Mouse (Mus musculus) brain, adult 2 months (tissue): ENCODE data around the gene Metrnl.

Source experiments
- DNase-seq: peaks from one replicate; pipeline ENCODE4 v3.0.0; 2011; ENCODE audit warnings: low read depth, low spot score

Metrnl gene

GRCm38 (mm10) chr11:121685491-121686001 lies 15.8 kb upstream of the Metrnl start:
- DNase-seq, result no peak

DNA sequence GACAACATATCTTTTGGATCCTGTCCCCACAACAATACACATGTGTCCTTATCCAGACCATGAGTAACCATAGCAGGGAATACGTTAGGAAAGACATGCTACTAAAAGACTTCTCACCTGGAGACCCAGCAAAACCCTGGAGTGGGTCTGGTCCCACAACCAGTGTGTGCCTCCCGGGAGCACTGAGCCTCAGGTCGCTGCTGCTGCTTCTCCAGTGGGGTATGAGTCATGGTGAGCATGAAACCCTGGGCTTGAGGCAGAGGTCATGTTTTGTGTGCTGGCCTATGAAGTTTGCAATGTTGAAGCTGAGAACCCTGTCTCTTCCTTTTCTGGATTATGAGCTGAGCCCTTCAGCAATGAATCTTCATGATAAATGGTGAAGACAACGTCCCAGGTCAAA lies 15.3 kb upstream of the Metrnl start:
- no peak for DNase-seq

DNA sequence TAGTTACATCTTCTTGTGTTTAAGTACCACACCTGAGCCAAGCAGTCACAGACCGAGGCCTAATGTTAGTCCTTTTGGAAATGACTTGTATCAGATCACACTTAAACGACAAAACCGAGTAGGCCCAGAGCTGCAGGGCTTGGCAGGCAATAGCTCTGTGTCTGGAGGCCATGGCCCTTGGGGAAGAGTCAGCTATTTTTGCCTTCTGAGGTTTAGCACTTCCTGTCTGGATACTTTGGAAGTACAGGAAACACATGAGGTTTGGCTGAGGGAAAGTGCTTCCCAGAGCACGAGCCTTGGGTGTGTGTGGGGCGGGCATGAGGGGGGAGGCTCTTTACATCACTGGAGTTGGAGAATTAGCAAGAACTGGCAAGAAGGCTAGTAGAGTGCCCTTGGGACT lies 14.7 kb upstream of the Metrnl start:
- DNase-seq, result no peak

DNA sequence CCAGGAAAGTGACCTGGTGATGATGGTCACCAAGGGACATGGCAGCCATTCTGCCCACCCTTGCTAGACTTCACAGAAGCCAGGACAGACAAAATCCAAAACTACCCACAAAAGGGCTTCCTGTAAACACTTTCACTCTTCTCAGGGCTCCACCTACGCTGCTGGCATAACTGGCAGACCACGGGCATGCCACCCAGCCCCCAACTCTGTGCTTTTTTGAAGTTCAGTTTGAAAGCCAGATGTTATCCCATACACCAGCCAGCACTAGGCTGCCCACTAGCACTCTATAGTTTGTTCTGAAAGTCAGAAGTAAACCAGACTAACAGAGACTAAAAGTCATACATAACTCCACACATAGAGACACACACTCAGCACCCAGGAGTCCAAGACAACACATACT lies 13.3 kb upstream of the Metrnl start:
- DNase-seq, result no peak

GRCm38 (mm10) chr11:121695304-121696064 lies 5.9 kb upstream of the Metrnl start:
- no peak for DNase-seq

DNA sequence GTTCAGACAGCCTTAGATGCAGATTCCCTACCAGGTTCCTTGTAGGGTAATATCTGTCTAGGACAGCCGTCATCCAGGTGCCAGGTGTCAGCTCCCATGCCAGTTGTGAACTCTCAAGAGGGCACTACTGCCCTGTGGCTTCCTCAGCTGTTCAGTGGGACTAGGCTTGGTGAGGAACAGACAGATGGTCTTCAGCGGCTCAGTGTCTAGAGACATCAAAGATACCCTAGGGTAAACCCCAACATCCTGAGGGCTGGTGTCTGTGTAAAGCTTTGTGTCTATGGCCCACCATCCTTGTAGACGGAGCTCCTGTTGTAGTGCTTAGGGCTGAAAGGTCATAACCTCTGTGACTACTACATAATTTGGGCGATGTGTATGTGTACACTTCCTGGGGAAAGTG lies 4.1 kb upstream of the Metrnl start:
- no peak for DNase-seq

- no peak for DNase-seq
These were observed 2.9 kb upstream of the Metrnl start for GRCm38 (mm10) chr11:121698381-121698955.

GRCm38 (mm10) chr11:121702111-121702894 lies 959 bp downstream of the Metrnl start:
- DNase-seq, result peak; percentile 86

- DNase-seq, result peak; percentile 64
These were observed 1.7 kb downstream of the Metrnl start for GRCm38 (mm10) chr11:121702895-121703618.

DNA sequence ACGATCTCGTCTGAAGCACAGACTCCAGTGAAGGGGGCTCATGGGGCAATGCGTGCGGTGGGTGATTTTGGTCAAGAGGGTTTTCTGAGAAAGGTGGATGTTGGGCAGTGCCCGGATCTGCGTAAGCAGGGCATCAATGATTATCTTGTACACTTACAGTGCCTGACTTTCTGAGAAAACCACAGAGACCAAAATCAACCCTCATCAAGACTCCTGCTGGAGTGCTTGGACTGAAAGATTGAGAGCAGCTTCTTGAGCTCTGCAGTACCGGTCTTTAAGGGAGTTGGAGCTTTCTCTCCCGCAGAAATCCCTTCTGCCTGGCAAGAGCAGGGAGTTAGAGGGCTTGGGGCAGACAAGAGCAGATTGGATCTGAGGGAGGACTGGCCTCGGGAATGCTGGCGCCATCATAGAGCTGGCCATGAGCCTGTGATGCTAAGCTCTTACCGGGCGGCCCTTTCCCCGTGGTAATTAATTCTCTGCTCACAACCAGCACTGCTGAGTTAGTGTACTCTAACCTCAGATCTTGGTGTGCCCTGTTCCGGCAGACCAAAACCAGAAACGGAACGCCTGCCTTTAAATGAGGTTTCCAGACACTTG lies 2.4 kb downstream of the Metrnl start:
- peak; percentile 48 for DNase-seq

DNA sequence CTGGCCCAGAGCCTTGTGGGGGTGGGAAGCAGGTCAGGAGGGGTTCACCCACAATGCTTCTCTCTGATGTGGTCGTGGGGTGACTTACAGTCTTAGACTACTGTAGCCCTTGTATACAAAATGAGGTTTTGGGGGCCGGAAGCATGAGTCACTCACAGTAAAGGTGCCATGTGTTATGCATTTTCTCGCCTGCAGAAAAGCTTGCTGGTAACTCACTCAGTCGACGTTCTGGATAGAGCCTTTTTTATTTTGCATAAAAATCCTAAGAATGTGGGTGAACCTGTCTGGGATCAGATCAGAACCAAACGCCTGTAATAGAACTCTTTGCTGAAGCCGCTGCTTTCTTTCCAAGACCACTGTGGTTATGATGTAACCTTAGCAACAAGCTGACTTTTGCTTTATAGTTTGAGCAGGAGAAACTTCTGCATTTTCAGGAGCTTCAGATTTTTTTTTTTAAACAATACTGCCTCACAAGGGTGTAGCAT lies 5.2 kb downstream of the Metrnl start:
- peak; percentile 60 for DNase-seq

- DNase-seq, result no peak
These were observed 7.9 kb downstream of the Metrnl start for GRCm38 (mm10) chr11:121709278-121709677.

DNA sequence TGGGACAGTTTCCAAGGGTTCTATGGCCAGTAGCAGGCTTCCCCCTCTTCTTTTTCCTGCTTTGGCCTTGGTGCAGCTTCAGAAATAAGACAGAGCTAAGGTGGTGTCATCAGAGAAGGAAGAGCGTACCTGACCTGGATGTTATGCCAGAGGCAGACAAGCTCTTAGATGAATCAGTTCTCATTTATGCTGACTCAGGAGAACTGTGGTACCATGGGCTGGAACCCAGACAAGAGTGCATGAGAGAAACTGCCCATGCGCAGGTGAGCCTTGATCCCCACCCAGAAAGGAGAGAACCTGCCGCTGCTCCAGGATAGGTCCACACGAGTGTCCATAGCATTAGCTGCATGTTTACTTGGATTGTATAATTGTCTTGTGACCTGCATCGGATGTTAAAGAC lies 8.9 kb downstream of the Metrnl start:
- no peak for DNase-seq

GRCm38 (mm10) chr11:121712987-121713386 lies 11.6 kb downstream of the Metrnl start:
- DNase-seq, result no peak

DNA sequence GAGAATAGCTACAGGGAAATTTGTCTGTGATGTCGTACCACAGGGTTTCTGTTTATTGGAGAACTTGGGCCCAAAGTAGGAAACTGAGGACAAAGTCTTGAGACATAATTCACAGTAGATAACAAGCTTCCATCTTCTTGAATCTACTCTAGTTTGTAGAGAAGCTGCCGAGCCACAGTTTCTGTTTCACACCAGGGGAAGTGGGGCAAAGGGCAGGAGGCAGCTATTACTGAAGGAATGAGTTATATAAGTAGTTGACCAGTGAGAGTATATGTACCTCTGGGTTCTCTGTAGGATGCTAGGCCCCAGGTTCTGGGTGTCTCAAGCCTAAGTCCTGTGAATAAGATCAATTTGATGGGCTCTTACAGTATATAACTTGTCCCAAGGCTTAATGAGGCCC lies 12.2 kb downstream of the Metrnl start:
- no peak for DNase-seq

GRCm38 (mm10) chr11:121714745-121715485 lies 13.6 kb downstream of the Metrnl start:
- no peak for DNase-seq

- DNase-seq, result no peak
These were observed 16.4 kb downstream of the Metrnl start for GRCm38 (mm10) chr11:121717724-121718123.

GRCm38 (mm10) chr11:121720752-121721151 lies 19.4 kb downstream of the Metrnl start:
- no peak for DNase-seq

- DNase-seq, result no peak
These were observed 21.1 kb downstream of the Metrnl start for GRCm38 (mm10) chr11:121722434-121722833.

DNA sequence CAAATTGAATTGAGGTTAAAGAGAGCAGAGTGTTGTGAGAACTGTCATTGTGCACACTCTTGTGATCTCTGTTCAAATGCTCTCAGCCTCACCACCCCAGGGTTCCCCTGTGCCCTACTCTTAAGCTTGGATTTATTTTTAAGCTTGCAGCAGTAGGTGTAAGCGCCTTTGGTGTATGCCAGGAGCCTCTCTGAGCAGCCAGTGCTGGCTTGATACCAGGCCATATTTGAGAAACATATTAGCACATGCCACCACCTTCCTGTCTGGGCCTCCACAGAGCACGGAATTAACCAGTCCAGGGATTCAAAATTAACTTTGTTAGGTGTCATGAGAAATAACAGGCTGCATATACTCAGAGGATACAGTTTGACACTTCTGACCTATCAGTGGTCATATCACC lies 25.3 kb downstream of the Metrnl start:
- peak; percentile 19 for DNase-seq
